Mouse (Mus musculus): ENCODE results near the gene Foxn1. TPM values are rescaled to one million over a fixed set of nuclear protein-coding genes. Genes with fewer than 3 reads are reported as not detected.

Gene Foxn1
- polyA plus RNA-seq, 1 experiment from 2014 or later: not detected

- H3K4me3 ChIP-seq (ENCODE audit: low read length): no peak overlapping the region
- H3K36me3 ChIP-seq (ENCODE audit: control insufficient read depth, insufficient read depth, low read length): 0 out of 2 replicates have a peak, but pooled peaks cover 1% of the 10 kb centered on the region
- peaks cover 12% of the 10 kb centered on the region for H3K4me1 ChIP-seq (ENCODE audit: control insufficient read depth, insufficient read depth, low read length)
- H3K4me2 ChIP-seq (ENCODE audit: low read depth, low read length): no peak overlapping the region
- 93% methylated on average over 1 of the region's 1 CpGs for WGBS
- H3K27ac ChIP-seq (ENCODE audit: low read length): no peak overlapping the region
- ATAC-seq: no peak
- H3K27me3 ChIP-seq (replicated peaks; ENCODE audit: control insufficient read depth, insufficient read depth, low read length): no peaks in the 10 kb centered on the region
- H3K9ac ChIP-seq (ENCODE audit: low read depth, low read length): no peak overlapping the region
- no peaks in the 10 kb centered on the region for H3K9me3 ChIP-seq (ENCODE audit: control insufficient read depth, low read length)
These were observed 33.3 kb downstream of the Foxn1 start for GRCm38 (mm10) chr11:78353081-78353480.

DNA sequence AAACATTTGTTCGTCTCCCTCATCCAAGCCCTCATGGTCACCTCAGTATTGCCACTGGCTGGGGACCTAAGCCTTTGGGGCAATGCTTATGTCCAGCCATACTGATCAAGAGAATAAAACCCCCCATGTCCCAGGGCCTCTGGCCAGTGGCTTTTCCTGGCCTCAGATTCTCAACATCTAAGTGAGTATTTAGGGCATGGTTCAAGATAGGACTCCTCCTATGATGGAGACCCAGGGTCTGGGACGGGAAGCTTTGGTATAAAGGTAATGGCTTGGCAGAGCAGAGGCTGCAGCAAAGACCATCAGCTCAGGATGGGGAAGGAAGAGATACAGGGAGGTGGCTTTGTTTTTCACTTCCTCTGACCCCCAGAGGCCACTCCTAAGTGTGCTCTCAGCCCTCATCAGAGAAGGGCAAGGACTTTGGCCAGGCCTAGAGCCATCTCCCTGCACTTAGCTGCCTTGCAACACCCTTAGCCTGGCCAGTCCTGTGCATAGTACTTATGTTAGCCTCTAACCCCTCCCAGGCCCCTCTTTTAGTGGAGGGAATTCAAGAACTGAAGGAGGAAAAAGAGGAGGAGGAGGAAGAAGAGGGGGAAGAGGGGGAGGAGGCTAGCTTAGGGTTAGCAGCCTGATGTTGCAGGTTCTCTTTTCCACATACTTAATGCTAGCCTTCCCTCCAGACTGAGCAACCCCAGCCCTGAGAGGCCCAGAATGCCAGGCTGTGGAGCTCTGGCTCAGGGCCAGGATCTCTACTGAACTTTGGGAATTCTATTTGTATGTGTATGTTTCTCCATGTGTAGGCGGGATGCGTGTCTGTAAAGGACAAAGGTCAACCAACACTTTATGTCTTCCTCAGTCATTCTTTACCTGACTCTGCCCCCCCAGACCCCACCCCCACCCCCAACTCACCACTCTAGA lies 36.7 kb downstream of the Foxn1 start:
- 60% methylated on average over 4 of the region's 4 CpGs for WGBS
- no peak overlapping the region for H3K9ac ChIP-seq (ENCODE audit: low read depth, low read length)
- H3K27ac ChIP-seq (ENCODE audit: low read length): peak overlapping the region; percentile 60; the same call in 1 of the 2 replicates
- H3K4me2 ChIP-seq (ENCODE audit: low read depth, low read length): no peak overlapping the region
- 0 out of 2 replicates have a peak, but pooled peaks cover 2% of the 10 kb centered on the region for H3K36me3 ChIP-seq (ENCODE audit: control insufficient read depth, insufficient read depth, low read length)
- H3K27me3 ChIP-seq (replicated peaks; ENCODE audit: control insufficient read depth, insufficient read depth, low read length): no peaks in the 10 kb centered on the region
- H3K9me3 ChIP-seq (ENCODE audit: control insufficient read depth, low read length): no peaks in the 10 kb centered on the region
- no peak overlapping the region for H3K4me3 ChIP-seq (ENCODE audit: low read length)
- peaks cover 37% of the 10 kb centered on the region for H3K4me1 ChIP-seq (ENCODE audit: control insufficient read depth, insufficient read depth, low read length)
- peak; percentile 71 for ATAC-seq

DNA sequence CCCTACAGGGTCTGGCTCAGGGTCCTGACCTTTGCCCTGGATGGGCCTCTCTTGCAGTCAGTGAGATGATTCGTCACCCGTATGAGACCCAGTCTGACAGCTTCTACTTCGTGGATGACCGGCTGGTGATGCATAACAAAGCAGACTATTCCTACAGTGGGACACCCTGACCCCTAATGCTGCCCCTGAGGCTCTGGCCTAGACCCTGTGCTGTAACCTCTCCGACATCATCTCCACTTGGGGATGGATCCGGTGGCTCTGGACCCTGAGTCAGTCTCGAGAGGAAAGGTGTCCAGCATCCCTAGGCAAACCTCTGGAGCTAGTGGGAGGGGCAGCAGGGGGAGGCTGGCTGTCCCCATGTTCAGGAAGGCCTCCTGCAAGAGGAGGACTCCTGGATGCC lies 37.9 kb downstream of the Foxn1 start:
- Histone ChIP-seq H3K27ac (ENCODE audit: low read length) (no peak overlapping the region), H3K9ac (ENCODE audit: low read depth, low read length) (no peak overlapping the region), H3K4me2 (ENCODE audit: low read depth, low read length) (no peak overlapping the region), H3K9me3 (ENCODE audit: control insufficient read depth, low read length) (no peaks in the 10 kb centered on the region), H3K4me3 (ENCODE audit: low read length) (no peak overlapping the region), H3K27me3 (replicated peaks; ENCODE audit: control insufficient read depth, insufficient read depth, low read length) (no peaks in the 10 kb centered on the region), H3K4me1 (ENCODE audit: control insufficient read depth, insufficient read depth, low read length) (peaks cover 45% of the 10 kb centered on the region), H3K36me3 (ENCODE audit: control insufficient read depth, insufficient read depth, low read length) (0 out of 2 replicates have a peak, but pooled peaks cover 2% of the 10 kb centered on the region)
- ATAC-seq: no peak
- 50% methylated on average over 7 of the region's 7 CpGs for WGBS

GRCm38 (mm10) chr11:78347908-78348307 lies 38.5 kb downstream of the Foxn1 start:
- no peak overlapping the region for H3K27ac ChIP-seq (ENCODE audit: low read length)
- H3K4me3 ChIP-seq (ENCODE audit: low read length): no peak overlapping the region
- no peak for ATAC-seq
- WGBS: 71% methylated on average over 9 of the region's 9 CpGs
- no peaks in the 10 kb centered on the region for H3K9me3 ChIP-seq (ENCODE audit: control insufficient read depth, low read length)
- peaks cover 46% of the 10 kb centered on the region for H3K4me1 ChIP-seq (ENCODE audit: control insufficient read depth, insufficient read depth, low read length)
- H3K36me3 ChIP-seq (ENCODE audit: control insufficient read depth, insufficient read depth, low read length): 0 out of 2 replicates have a peak, but pooled peaks cover 2% of the 10 kb centered on the region
- H3K4me2 ChIP-seq (ENCODE audit: low read depth, low read length): no peak overlapping the region
- H3K27me3 ChIP-seq (replicated peaks; ENCODE audit: control insufficient read depth, insufficient read depth, low read length): no peaks in the 10 kb centered on the region
- H3K9ac ChIP-seq (ENCODE audit: low read depth, low read length): no peak overlapping the region

GRCm38 (mm10) chr11:78347070-78347754 lies 39.1 kb downstream of the Foxn1 start:
- H3K4me3 ChIP-seq (ENCODE audit: low read length): no peak overlapping the region
- H3K36me3 ChIP-seq (ENCODE audit: control insufficient read depth, insufficient read depth, low read length): 0 out of 2 replicates have a peak, but pooled peaks cover 2% of the 10 kb centered on the region
- no peaks in the 10 kb centered on the region for H3K27me3 ChIP-seq (replicated peaks; ENCODE audit: control insufficient read depth, insufficient read depth, low read length)
- peaks cover 49% of the 10 kb centered on the region for H3K4me1 ChIP-seq (ENCODE audit: control insufficient read depth, insufficient read depth, low read length)
- no peaks in the 10 kb centered on the region for H3K9me3 ChIP-seq (ENCODE audit: control insufficient read depth, low read length)
- no peak overlapping the region for H3K4me2 ChIP-seq (ENCODE audit: low read depth, low read length)
- WGBS: 91% methylated on average over 10 of the region's 10 CpGs
- no peak overlapping the region for H3K27ac ChIP-seq (ENCODE audit: low read length)
- H3K9ac ChIP-seq (ENCODE audit: low read depth, low read length): no peak overlapping the region
- ATAC-seq: no peak

DNA sequence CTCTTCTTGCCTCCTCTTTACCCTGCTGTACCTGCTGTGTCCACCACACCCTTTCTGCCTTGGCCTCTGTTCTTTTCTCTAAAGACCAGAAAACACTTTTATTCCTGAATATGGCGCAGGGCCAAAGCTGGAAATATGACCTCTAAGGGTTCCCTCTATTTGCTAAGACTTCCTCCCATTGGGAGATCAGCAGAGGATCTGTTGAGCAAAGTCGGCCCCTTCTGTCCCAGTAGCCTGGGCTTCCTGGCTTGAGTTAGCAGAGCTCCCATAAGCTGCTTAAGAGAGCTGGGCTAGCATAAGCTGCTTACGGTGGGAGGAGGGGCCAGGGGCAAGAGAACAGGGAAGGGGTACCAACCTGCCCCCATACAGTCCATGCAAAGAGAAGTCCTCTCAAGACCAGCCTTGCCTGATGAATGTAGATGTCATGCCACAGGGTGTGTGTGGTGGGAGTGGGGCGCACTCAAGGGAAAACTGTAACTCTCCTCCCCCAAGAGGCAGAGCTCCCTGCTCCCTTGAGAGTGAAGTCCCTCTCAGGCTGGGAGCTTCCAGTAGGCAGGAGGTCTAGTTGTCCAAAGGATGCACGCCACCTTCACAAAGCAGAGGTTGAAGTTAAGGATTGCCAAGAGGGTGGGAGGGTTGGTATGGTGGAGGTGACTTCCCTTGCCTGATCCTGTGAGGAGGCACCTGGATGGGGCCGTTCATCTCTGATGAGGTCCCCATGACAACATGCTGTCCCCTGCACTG lies 39.9 kb downstream of the Foxn1 start:
- no peak overlapping the region for H3K9ac ChIP-seq (ENCODE audit: low read depth, low read length)
- H3K27ac ChIP-seq (ENCODE audit: low read length): no peak overlapping the region
- H3K4me2 ChIP-seq (ENCODE audit: low read depth, low read length): no peak overlapping the region

GRCm38 (mm10) chr11:78345801-78346200 lies 40.6 kb downstream of the Foxn1 start:
- H3K27ac ChIP-seq (ENCODE audit: low read length): no peak overlapping the region
- no peaks in the 10 kb centered on the region for H3K27me3 ChIP-seq (replicated peaks; ENCODE audit: control insufficient read depth, insufficient read depth, low read length)
- H3K9ac ChIP-seq (ENCODE audit: low read depth, low read length): 0 out of 2 replicates have a peak overlapping the region, but pooled peaks have one; percentile 27
- 0 out of 2 replicates have a peak, but pooled peaks cover 2% of the 10 kb centered on the region for H3K36me3 ChIP-seq (ENCODE audit: control insufficient read depth, insufficient read depth, low read length)
- no peak overlapping the region for H3K4me3 ChIP-seq (ENCODE audit: low read length)
- 78% methylated on average over 7 of the region's 7 CpGs for WGBS
- ATAC-seq: no peak
- no peak overlapping the region for H3K4me2 ChIP-seq (ENCODE audit: low read depth, low read length)
- no peaks in the 10 kb centered on the region for H3K9me3 ChIP-seq (ENCODE audit: control insufficient read depth, low read length)
- peaks cover 49% of the 10 kb centered on the region for H3K4me1 ChIP-seq (ENCODE audit: control insufficient read depth, insufficient read depth, low read length)

More for the DNA sequence above, 39.9 kb downstream of the Foxn1 start:
- 78% methylated on average over 6 of the region's 6 CpGs for WGBS
- Histone ChIP-seq H3K4me1 (ENCODE audit: control insufficient read depth, insufficient read depth, low read length) (peaks cover 49% of the 10 kb centered on the region), H3K27me3 (replicated peaks; ENCODE audit: control insufficient read depth, insufficient read depth, low read length) (no peaks in the 10 kb centered on the region), H3K4me3 (ENCODE audit: low read length) (no peak overlapping the region), H3K9me3 (ENCODE audit: control insufficient read depth, low read length) (no peaks in the 10 kb centered on the region), H3K36me3 (ENCODE audit: control insufficient read depth, insufficient read depth, low read length) (0 out of 2 replicates have a peak, but pooled peaks cover 2% of the 10 kb centered on the region)
- ATAC-seq: no peak

DNA sequence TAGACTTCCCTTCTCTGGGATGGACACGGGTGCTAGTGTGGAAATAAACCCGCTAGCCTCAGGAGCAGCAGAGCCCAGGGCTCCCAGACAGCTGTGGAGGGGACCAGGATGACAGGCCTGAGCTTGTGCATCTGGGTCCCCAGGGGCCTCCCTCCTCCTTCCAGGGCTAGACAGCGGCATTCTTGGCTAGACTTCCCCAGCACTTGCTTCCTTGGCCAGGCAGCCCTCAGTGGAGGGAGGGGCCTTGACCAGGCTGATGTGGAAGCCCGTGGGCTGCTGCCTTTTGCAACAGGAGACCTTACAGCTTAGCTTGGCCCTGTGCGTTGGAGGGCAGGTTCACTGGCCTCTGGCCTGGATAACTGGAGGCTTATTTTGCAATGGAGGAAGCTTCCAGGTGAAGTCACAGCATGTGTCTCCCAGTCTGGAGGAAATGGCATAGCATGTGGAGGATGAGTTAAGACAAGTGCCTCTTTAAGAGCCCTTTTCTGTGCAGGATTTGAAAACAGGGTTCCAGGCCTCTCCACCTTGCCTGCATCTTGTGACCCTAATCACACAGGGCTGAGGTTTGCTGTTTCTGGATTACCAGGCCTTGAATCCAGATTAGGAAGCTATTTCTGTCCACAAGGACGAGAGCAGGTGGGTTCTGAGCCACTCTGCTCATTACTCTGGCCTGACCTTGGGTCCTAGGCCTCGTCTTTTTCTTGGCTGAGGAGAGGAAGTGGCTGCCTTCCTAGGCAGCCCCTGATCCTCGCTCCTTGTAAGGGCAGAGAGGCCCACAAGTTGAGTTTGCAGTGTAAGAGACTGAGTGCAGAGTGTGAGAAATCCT lies 41.3 kb downstream of the Foxn1 start:
- Histone ChIP-seq H3K4me3 (ENCODE audit: low read length) (peak overlapping the region; percentile 4; the same call in 1 of the 2 replicates), H3K27me3 (replicated peaks; ENCODE audit: control insufficient read depth, insufficient read depth, low read length) (no peaks in the 10 kb centered on the region), H3K36me3 (ENCODE audit: control insufficient read depth, insufficient read depth, low read length) (0 out of 2 replicates have a peak, but pooled peaks cover 3% of the 10 kb centered on the region), H3K9me3 (ENCODE audit: control insufficient read depth, low read length) (no peaks in the 10 kb centered on the region), H3K4me1 (ENCODE audit: control insufficient read depth, insufficient read depth, low read length) (peaks cover 47% of the 10 kb centered on the region), H3K4me2 (ENCODE audit: low read depth, low read length) (0 out of 2 replicates have a peak overlapping the region, but pooled peaks have one; percentile 95), H3K9ac (ENCODE audit: low read depth, low read length) (0 out of 2 replicates have a peak overlapping the region, but pooled peaks have one; percentile 27), H3K27ac (ENCODE audit: low read length) (peak overlapping the region; percentile 59)
- WGBS: 50% methylated on average over 8 of the region's 8 CpGs
- ATAC-seq: peak; percentile 8; the same call in 1 of the 2 replicates
